Mouse (Mus musculus) hindbrain, embryonic 15.5 days (tissue): ENCODE measurements at regions not wholly inside any gene's neighbourhood (a gene's known extent, or its start where the extent isn't known, plus 50 kb on each side); places are given as distances from the start of the nearest gene placed in this dataset.
"Not testable (repeated sequence)": the region's sequence is repeated elsewhere in the genome, so short reads cannot be mapped to it uniquely, and the experiment has no call there.

Experiments used
- ATAC-seq: fragments of 200-750 bp; cut with Nextera tagmentation; 2 replicates; pipeline ENCODE4 v1.8.0; 2017; ENCODE audit warnings: low read depth, moderate number of reproducible peaks, moderate TSS enrichment; ENCODE audit not compliant: low FRiP score
- H3K27ac ChIP-seq: fragments of 300-500 bp; sonication (generic); replicated peaks from 2 replicates; pipeline ENCODE4 v1.5.1; 2015; ENCODE audit warnings: mild to moderate bottlenecking, inconsistent platforms
- H3K27me3 ChIP-seq: fragments of 300-500 bp; sonication (generic); 2 replicates; pipeline ENCODE4 v1.6.1; 2015; ENCODE audit warnings: control low read depth, inconsistent platforms
- H3K36me3 ChIP-seq: fragments of 300-500 bp; sonication (generic); 2 replicates; pipeline ENCODE4 v1.6.1; 2015; ENCODE audit warnings: control low read depth, inconsistent platforms
- H3K4me1 ChIP-seq: fragments of 300-500 bp; sonication (generic); replicated peaks from 2 replicates; pipeline ENCODE4 v1.6.1; 2015; ENCODE audit warnings: control low read depth, inconsistent platforms
- H3K4me2 ChIP-seq: fragments of 300-500 bp; sonication (generic); 2 replicates; pipeline ENCODE4 v1.6.1; 2015; ENCODE audit warnings: moderate library complexity, mild to moderate bottlenecking, inconsistent platforms
- H3K4me3 ChIP-seq: fragments of 300-500 bp; sonication (generic); 2 replicates; pipeline ENCODE4 v1.5.1; 2015; ENCODE audit warnings: mild to moderate bottlenecking, inconsistent platforms
- H3K9ac ChIP-seq: fragments of 300-500 bp; sonication (generic); 2 replicates; pipeline ENCODE4 v1.6.1; 2015; ENCODE audit warnings: inconsistent platforms
- H3K9me3 ChIP-seq: fragments of 300-500 bp; sonication (generic); 2 replicates; pipeline ENCODE4 v1.6.1; 2016; ENCODE audit warnings: control low read depth, inconsistent platforms
- WGBS: fragments of 180-500 bp; shearing (Covaris S2); methylation state at CpG from one replicate; pipeline ENCODE4 v1.1.7; 2015; 5-methylcytosine and 5-hydroxymethylcytosine counted together

GRCm38 (mm10) chr1:107807367-107807766 lies 217.6 kb downstream of the Serpinb8 start:
- WGBS, result 94% methylated on average over 2 of the region's 2 CpGs

GRCm38 (mm10) chr1:107811136-107811535 lies 221.3 kb downstream of the Serpinb8 start:
- H3K4me2 ChIP-seq, result no peak overlapping the region
- no peaks in the 10 kb centered on the region for H3K9me3 ChIP-seq
- H3K4me3 ChIP-seq, result no peak overlapping the region
- no peaks in the 10 kb centered on the region for H3K27me3 ChIP-seq
- ATAC-seq, result no peak
- no peaks in the 10 kb centered on the region for H3K4me1 ChIP-seq
- no peaks in the 10 kb centered on the region for H3K36me3 ChIP-seq
- WGBS, result 60% methylated on average over 1 of the region's 1 CpGs
- no peak overlapping the region for H3K9ac ChIP-seq
- H3K27ac ChIP-seq, result no peak overlapping the region

More at GRCm38 (mm10) chr1:107807367-107807766, 217.6 kb downstream of the Serpinb8 start:
- not testable (repeated sequence) for H3K36me3 ChIP-seq, H3K9me3 ChIP-seq, H3K4me1 ChIP-seq, H3K9ac ChIP-seq, ATAC-seq, H3K27me3 ChIP-seq, H3K4me2 ChIP-seq, H3K4me3 ChIP-seq, H3K27ac ChIP-seq

- no peaks in the 10 kb centered on the region for H3K9me3 ChIP-seq
- H3K4me2 ChIP-seq, result no peak overlapping the region
- no peaks in the 10 kb centered on the region for H3K36me3 ChIP-seq
- 91% methylated on average over 2 of the region's 2 CpGs for WGBS
- no peaks in the 10 kb centered on the region for H3K4me1 ChIP-seq
- H3K4me3 ChIP-seq, result no peak overlapping the region
- H3K27ac ChIP-seq, result no peak overlapping the region
- no peak overlapping the region for H3K9ac ChIP-seq
- H3K27me3 ChIP-seq, result no peaks in the 10 kb centered on the region
- no peak for ATAC-seq
These were observed 222.1 kb downstream of the Serpinb8 start for GRCm38 (mm10) chr1:107811859-107812258.

GRCm38 (mm10) chr1:107837877-107838276 lies 248.1 kb downstream of the Serpinb8 start:
- H3K36me3 ChIP-seq, result no peaks in the 10 kb centered on the region
- H3K27ac ChIP-seq, result no peak overlapping the region
- H3K9me3 ChIP-seq, result no peaks in the 10 kb centered on the region
- 81% methylated on average over 5 of the region's 5 CpGs for WGBS
- no peaks in the 10 kb centered on the region for H3K27me3 ChIP-seq
- no peak overlapping the region for H3K9ac ChIP-seq
- no peaks in the 10 kb centered on the region for H3K4me1 ChIP-seq
- no peak overlapping the region for H3K4me3 ChIP-seq
- no peak overlapping the region for H3K4me2 ChIP-seq
- ATAC-seq, result no peak

- no peak for ATAC-seq
- H3K9ac ChIP-seq, result no peak overlapping the region
- no peaks in the 10 kb centered on the region for H3K9me3 ChIP-seq
- H3K27ac ChIP-seq, result no peak overlapping the region
- H3K4me3 ChIP-seq, result no peak overlapping the region
- 74% methylated on average over 2 of the region's 2 CpGs for whole genome bisulfite sequencing
- H3K4me1 ChIP-seq, result no peaks in the 10 kb centered on the region
- H3K36me3 ChIP-seq, result no peaks in the 10 kb centered on the region
- H3K27me3 ChIP-seq, result no peaks in the 10 kb centered on the region
- H3K4me2 ChIP-seq, result no peak overlapping the region
These were observed 262.6 kb downstream of the Serpinb8 start for GRCm38 (mm10) chr1:107852386-107852785.

GRCm38 (mm10) chr1:107853001-107853400 lies 263.2 kb downstream of the Serpinb8 start:
- Histone ChIP-seq H3K9me3 (no peaks in the 10 kb centered on the region), H3K4me3 (no peak overlapping the region), H3K4me2 (no peak overlapping the region), H3K27ac (no peak overlapping the region), H3K9ac (no peak overlapping the region), H3K27me3 (no peaks in the 10 kb centered on the region), H3K4me1 (no peaks in the 10 kb centered on the region), H3K36me3 (no peaks in the 10 kb centered on the region)
- no peak for ATAC-seq
- WGBS, result 93% methylated on average over 4 of the region's 4 CpGs

GRCm38 (mm10) chr1:107897743-107898437 lies 308.1 kb downstream of the Serpinb8 start:
- no peaks in the 10 kb centered on the region for H3K4me1 ChIP-seq
- 45% methylated on average over 3 of the region's 3 CpGs for WGBS
- no peaks in the 10 kb centered on the region for H3K9me3 ChIP-seq
- ATAC-seq, result no peak
- H3K4me2 ChIP-seq, result no peak overlapping the region
- no peaks in the 10 kb centered on the region for H3K36me3 ChIP-seq
- no peaks in the 10 kb centered on the region for H3K27me3 ChIP-seq
- no peak overlapping the region for H3K27ac ChIP-seq
- H3K4me3 ChIP-seq, result no peak overlapping the region
- H3K9ac ChIP-seq, result no peak overlapping the region

GRCm38 (mm10) chr1:107899261-107899660 lies 309.5 kb downstream of the Serpinb8 start:
- Histone ChIP-seq H3K27ac (no peak overlapping the region), H3K4me2 (no peak overlapping the region), H3K4me1 (no peaks in the 10 kb centered on the region), H3K9ac (no peak overlapping the region), H3K36me3 (no peaks in the 10 kb centered on the region), H3K4me3 (no peak overlapping the region), H3K27me3 (no peaks in the 10 kb centered on the region), H3K9me3 (no peaks in the 10 kb centered on the region)
- no peak for ATAC-seq
- WGBS, result 73% methylated on average over 4 of the region's 4 CpGs

- Histone ChIP-seq H3K9ac (no peak overlapping the region), H3K36me3 (no peaks in the 10 kb centered on the region), H3K9me3 (no peaks in the 10 kb centered on the region), H3K27ac (no peak overlapping the region), H3K4me1 (no peaks in the 10 kb centered on the region), H3K4me2 (no peak overlapping the region), H3K27me3 (no peaks in the 10 kb centered on the region), H3K4me3 (no peak overlapping the region)
- 25% methylated on average over 2 of the region's 2 CpGs for WGBS
- no peak for ATAC-seq
These were observed 310.6 kb downstream of the Serpinb8 start for GRCm38 (mm10) chr1:107900449-107900848.

GRCm38 (mm10) chr1:107900913-107901312 lies 311.1 kb downstream of the Serpinb8 start:
- no peaks in the 10 kb centered on the region for H3K36me3 ChIP-seq
- no peaks in the 10 kb centered on the region for H3K27me3 ChIP-seq
- ATAC-seq, result 0 out of 2 replicates have a peak, but pooled peaks have one; percentile 38
- no peaks in the 10 kb centered on the region for H3K4me1 ChIP-seq
- no peaks in the 10 kb centered on the region for H3K9me3 ChIP-seq
- H3K4me2 ChIP-seq, result no peak overlapping the region
- 39% methylated on average over 1 of the region's 1 CpGs for WGBS
- H3K9ac ChIP-seq, result no peak overlapping the region
- no peak overlapping the region; the same call in 1 of the 2 replicates for H3K27ac ChIP-seq
- H3K4me3 ChIP-seq, result no peak overlapping the region

- no peaks in the 10 kb centered on the region for H3K9me3 ChIP-seq
- no peaks in the 10 kb centered on the region for H3K27me3 ChIP-seq
- no peak overlapping the region for H3K27ac ChIP-seq
- no peaks in the 10 kb centered on the region for H3K36me3 ChIP-seq
- no peaks in the 10 kb centered on the region for H3K4me1 ChIP-seq
- no peak overlapping the region for H3K9ac ChIP-seq
- ATAC-seq, result peak; percentile 75
- 44% methylated on average over 4 of the region's 4 CpGs for WGBS
- H3K4me2 ChIP-seq, result no peak overlapping the region
- H3K4me3 ChIP-seq, result no peak overlapping the region
These were observed 318.6 kb downstream of the Serpinb8 start for GRCm38 (mm10) chr1:107908236-107909063.
